13 mouse cellular contexts compared by ENCODE assay signal in genomic region chr5:112484924-112485715, GRCm38 (mm10). TPM values are rescaled to one million over a fixed set of nuclear protein-coding genes. Genes with fewer than 3 reads are reported as not detected.
DNase-seq lines count a peak whose midpoint lies in the region; ATAC-seq and TF ChIP-seq lines count a peak whose summit lies in the region.
"Had no signal": no experiment of that assay in that cellular context is flagged by ENCODE, and none has a peak within 500 bp of the region (broad histone marks: within the 10 kb centered on the region; RNA-seq: fewer than 3 reads in every experiment).

No protein-coding gene starts in this region.

- ATAC-seq in forebrain, postnatal 0 days = no peak
- ATAC-seq in midbrain, embryonic 11.5 days (ENCODE audit: low FRiP score) = no peak
- ATAC-seq in megakaryocyte progenitor cell, adult 5-6 weeks (replicated peaks; ENCODE audit: poor library complexity) = no peak

- no peaks in the 10 kb centered on the region for H3K9me3 ChIP-seq in forebrain, postnatal 0 days (ENCODE audit: low read length)
- H3K9me3 ChIP-seq in midbrain, embryonic 11.5 days (ENCODE audit: control insufficient read depth, low read length) = no peaks in the 10 kb centered on the region
- H3K9me3 ChIP-seq: heart, embryonic 15.5 days; kidney, embryonic 15.5 days had no signal

- H3K36me3 ChIP-seq in forebrain, postnatal 0 days (ENCODE audit: insufficient read depth) = no peaks in the 10 kb centered on the region
- H3K36me3 ChIP-seq in midbrain, embryonic 11.5 days (ENCODE audit: control insufficient read depth, insufficient read depth, low read length) = no peaks in the 10 kb centered on the region
- H3K36me3 ChIP-seq: heart, embryonic 15.5 days; kidney, embryonic 15.5 days had no signal

- no peaks in the 10 kb centered on the region for H3K27me3 ChIP-seq in forebrain, postnatal 0 days (ENCODE audit: insufficient read depth, low read length)
- no peaks in the 10 kb centered on the region; the same call in 1 of the 2 replicates for H3K27me3 ChIP-seq in midbrain, embryonic 11.5 days (ENCODE audit: control insufficient read depth, insufficient read depth, low read length)

- peak; percentile 97 for DNase-seq in brain, adult 2 months (ENCODE audit: low read depth, low spot score)
- peak; percentile 87 for DNase-seq in cerebellum, adult 8-10 months
- no peak for DNase-seq in forebrain, postnatal 0 days
- DNase-seq in midbrain, embryonic 11.5 days (ENCODE audit: low spot score, missing footprints) = no peak
- DNase-seq in heart, postnatal 10 days = no peak
- DNase-seq in thymus, adult 18-20 months = no peak
- DNase-seq in kidney, adult 11 months = no peak
- DNase-seq: lung, adult 2 months had no signal

- TF ChIP-seq CTCF in forebrain, postnatal 0 days (IDR thresholded peaks at IDR 0.05; ENCODE audit: low read depth) = no peak

- no peak overlapping the region for H3K4me2 ChIP-seq in forebrain, postnatal 0 days (ENCODE audit: low read depth)
- H3K4me2 ChIP-seq in midbrain, embryonic 11.5 days = no peak overlapping the region
- H3K4me2 ChIP-seq: heart, embryonic 15.5 days; kidney, embryonic 15.5 days had no signal

- H3K27ac ChIP-seq in forebrain, postnatal 0 days (ENCODE audit: low read depth, low read length) = no peak overlapping the region
- H3K27ac ChIP-seq in midbrain, embryonic 11.5 days (ENCODE audit: low read depth, low read length) = no peak overlapping the region; the same call in 1 of the 2 replicates
- H3K27ac ChIP-seq: heart, embryonic 15.5 days; kidney, embryonic 15.5 days had no signal

- H3K9ac ChIP-seq in forebrain, postnatal 0 days = peak overlapping the region; percentile 18; the same call in 1 of the 2 replicates
- 0 out of 2 replicates have a peak overlapping the region, but pooled peaks have one; percentile 16 for H3K9ac ChIP-seq in midbrain, embryonic 11.5 days (ENCODE audit: low read length)
- H3K9ac ChIP-seq: heart, embryonic 15.5 days; kidney, embryonic 15.5 days had no signal

- no peak overlapping the region for H3K4me3 ChIP-seq in forebrain, postnatal 0 days (ENCODE audit: low read depth, low read length)
- no peak overlapping the region for H3K4me3 ChIP-seq in midbrain, embryonic 11.5 days (ENCODE audit: low read depth, low read length)
- H3K4me3 ChIP-seq: heart, embryonic 15.5 days; kidney, embryonic 15.5 days had no signal

- H3K4me1 ChIP-seq in forebrain, postnatal 0 days (ENCODE audit: insufficient read depth) = peaks cover 15% of the 10 kb centered on the region
- H3K4me1 ChIP-seq in midbrain, embryonic 11.5 days (ENCODE audit: control insufficient read depth, insufficient read depth, low read length) = peaks cover 26% of the 10 kb centered on the region
- H3K4me1 ChIP-seq: heart, embryonic 15.5 days had no signal

- intact Hi-C loops in heart, postnatal 10 days (cut with DNase I) = no loop called here

- WGBS in forebrain, postnatal 0 days = 9% methylated on average over 13 of the region's 13 CpGs
- WGBS in midbrain, embryonic 11.5 days = 22% methylated on average over 13 of the region's 13 CpGs

RNA-seq across cellular contexts. Expression of gene Gm6588, which starts 35.9 kb away (rescaled TPM):
- total RNA-seq in forebrain, postnatal 0 days (2014; rRNA removed) = not detected in 2 replicates
- polyA plus RNA-seq in forebrain, postnatal 0 days (2015; fragmentation: Nextera tagmentation; extraction: Ambion mirVana) = 0.11 TPM in 1 of 2 replicates, not detected in the other
- not detected in 2 replicates for polyA plus RNA-seq in midbrain, embryonic 11.5 days (2014; fragmentation: Nextera tagmentation; extraction: Ambion mirVana)
- total RNA-seq in heart, postnatal 10 days (2021) = not detected
- not detected in 2 replicates for total RNA-seq in megakaryocyte progenitor cell, adult 5-6 weeks (2015)
- not detected in 2 replicates for total RNA-seq in megakaryocyte progenitor cell, adult 5-6 weeks (2017)
- total RNA-seq: left cerebral cortex, postnatal 36 days had no signal
- polyA plus RNA-seq: embryonic facial prominence, embryonic 11.5 days; heart, embryonic 15.5 days; kidney, embryonic 15.5 days; lung, adult 2 months had no signal

Comparison
In these comparisons a context has a peak if more than half of its experiments do, and no peak if none do; other contexts are left out.
1. DNase-seq: peak in brain, adult 2 months (single experiment) and cerebellum, adult 8-10 months (single experiment); none in forebrain, postnatal 0 days (single experiment), midbrain, embryonic 11.5 days (single experiment), heart, postnatal 10 days (0 of 2), thymus, adult 18-20 months (0 of 2) and kidney, adult 11 months (single experiment).